Mouse (Mus musculus) frontal cortex, adult 2 months (tissue): ENCODE measurements at regions not wholly inside any gene's neighbourhood (a gene's known extent, or its start where the extent isn't known, plus 50 kb on each side); places are given as distances from the start of the nearest gene placed in this dataset.
"Not testable (repeated sequence)": the region's sequence is repeated elsewhere in the genome, so short reads cannot be mapped to it uniquely, and the experiment has no call there.

Experiments used
- DNase-seq, 2 experiments: peaks; one replicate each; pipeline ENCODE4 v3.0.0; 2022; ENCODE audit warnings: low spot score in 1 of 2; ENCODE audit errors: extremely low spot score in 1 of 2

GRCm38 (mm10) chr5:102123285-102123684 is 53.6 kb upstream of the Wdfy3 start:
- peak; percentile 48 to 70 for DNase-seq

- DNase-seq = peak in 1 of 2 experiments; percentile 69
Measured at GRCm38 (mm10) chr5:102126737-102127136, 57.0 kb upstream of the Wdfy3 start.

- DNase-seq = no peak
Measured at GRCm38 (mm10) chr5:102147991-102148390, 78.3 kb upstream of the Wdfy3 start.

DNA sequence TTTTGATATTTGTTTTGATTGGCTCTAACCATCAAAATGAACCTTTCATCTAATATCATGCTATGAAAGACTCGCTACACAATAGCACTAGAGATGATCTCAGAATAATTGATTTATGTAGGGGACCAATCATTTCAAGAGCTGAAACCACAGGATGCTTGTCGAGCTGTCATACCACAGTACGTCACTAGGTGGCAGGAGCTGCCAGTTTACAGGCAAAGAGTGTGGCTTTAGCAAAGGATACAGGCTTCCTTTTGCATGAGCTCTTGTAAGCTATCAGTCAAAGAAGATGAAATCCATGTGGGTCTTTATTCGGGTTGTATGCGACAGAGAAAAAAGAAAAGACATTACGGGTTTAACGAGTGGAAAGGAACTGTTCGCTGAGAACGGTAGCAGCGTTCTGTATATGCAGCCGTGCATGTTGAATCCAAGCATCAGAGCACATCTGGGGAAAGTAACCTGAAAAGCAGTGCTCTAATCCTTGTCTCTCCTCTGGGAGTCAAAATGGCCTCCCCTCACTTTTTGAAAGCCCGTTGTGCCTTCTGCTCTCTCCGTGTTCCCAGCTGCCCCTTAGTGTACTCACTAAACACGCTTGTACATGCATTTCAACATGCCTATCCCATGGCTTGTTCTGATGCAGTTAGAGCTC is 79.9 kb upstream of the Wdfy3 start:
- DNase-seq = peak; percentile 69 to 96

DNA sequence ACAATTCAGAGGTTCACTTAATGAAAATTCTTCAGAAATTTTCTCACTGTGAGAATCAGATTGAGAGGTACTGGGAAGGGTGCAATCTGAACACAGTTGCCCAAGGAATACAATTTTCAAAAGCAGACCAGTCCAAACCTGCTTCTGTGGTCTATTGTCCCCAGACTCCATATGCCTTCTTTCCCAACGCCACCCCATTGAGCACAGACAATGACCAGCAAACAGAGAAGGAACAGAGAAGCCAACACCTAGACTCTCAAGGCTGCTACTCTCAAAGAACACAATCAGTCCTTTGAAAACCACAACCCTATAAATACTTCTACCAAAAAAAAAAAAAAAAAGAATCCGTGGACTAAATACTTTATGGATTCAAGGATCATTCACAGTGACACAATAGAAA is 89.9 kb upstream of the Wdfy3 start:
- DNase-seq = no peak

GRCm38 (mm10) chr5:102167981-102168380 is 98.3 kb upstream of the Wdfy3 start:
- no peak for DNase-seq

DNA sequence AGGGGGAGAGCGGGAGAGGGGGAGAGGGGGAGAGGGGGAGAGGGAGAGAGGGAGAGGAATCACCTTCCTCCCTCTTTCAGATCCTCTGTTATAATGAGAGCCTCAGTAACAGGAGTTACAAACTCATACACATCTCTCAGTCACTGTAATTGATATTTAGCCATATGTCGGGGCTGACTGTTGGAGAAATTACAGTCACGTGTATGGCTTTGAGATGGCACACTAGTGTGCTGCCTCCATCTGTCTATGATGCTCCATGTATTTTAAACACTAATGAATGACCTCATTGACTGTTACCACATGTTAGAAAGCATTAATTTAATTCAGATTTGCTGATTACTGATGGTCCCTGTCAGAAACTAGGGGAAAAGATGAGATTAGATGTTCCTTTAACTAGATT is 102.1 kb upstream of the Wdfy3 start:
- no peak for DNase-seq

DNA sequence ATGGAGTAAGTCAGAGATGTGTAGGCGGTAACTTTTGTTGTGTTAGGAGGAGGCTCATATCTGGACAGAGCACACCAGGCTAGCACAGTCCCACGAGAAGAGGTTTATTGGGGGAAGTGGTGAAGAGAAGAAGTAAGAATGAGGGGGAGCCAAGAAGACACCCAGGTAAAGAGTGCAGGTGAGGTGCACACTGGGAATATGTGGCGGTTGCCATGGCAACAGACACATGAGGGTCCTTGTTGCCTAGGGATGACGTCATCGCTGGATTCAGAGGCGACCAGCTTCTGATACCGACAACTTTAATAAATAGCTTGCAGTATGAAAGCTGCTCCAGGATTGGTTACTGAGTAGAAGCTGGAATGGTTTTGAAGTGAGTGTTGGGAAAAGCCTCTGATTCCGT is 110.5 kb upstream of the Wdfy3 start:
- DNase-seq = peak in 1 of 2 experiments; percentile 4

- DNase-seq = not testable (repeated sequence)
Measured at GRCm38 (mm10) chr5:102188951-102189350, 119.2 kb upstream of the Wdfy3 start.

DNA sequence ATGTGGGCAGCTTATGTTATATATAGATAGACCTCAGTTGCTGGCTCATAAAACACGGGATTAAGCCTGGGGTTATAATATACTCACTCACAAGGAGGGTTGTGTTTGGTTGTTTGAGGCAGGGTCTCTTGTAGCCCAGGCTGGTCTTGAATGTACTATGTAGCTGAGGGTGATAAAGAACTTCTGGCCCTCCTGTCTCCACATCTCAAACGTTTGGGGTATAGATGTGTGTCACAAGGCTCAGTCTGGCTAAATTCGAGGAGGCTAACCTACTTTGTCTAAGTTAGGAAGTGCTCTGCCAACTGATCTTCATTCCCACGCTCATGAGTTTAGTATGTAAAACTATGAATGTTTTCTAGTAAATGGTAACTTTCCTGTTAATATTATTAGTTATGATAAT is 136.7 kb upstream of the Wdfy3 start:
- no peak for DNase-seq

- peak; percentile 41 to 93 for DNase-seq
Measured at GRCm38 (mm10) chr5:102206953-102207352, 137.2 kb upstream of the Wdfy3 start.

GRCm38 (mm10) chr5:102213145-102213544 is 143.4 kb upstream of the Wdfy3 start:
- peak in 1 of 2 experiments; percentile 59 for DNase-seq

GRCm38 (mm10) chr5:102227131-102227530 is 157.4 kb upstream of the Wdfy3 start:
- DNase-seq = no peak

DNA sequence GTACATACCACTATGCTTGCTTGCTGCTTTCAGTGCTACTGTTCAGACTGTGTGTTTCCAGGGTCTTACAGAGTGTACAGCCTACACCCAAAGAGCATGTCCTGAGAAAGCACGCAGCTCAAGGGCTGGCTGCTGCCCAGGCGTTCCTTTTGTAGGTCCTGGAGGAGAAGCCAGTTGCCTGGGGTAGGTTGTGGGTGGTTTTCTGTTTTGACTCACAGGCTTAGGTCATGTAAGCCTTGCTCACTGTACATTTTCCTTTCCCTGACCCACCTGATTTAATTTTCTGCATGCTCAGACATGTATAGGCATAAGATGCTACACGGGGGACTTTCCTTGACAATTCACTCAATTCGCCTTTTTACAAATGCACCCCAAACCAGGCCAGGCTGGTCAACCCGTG is 172.9 kb upstream of the Wdfy3 start:
- no peak for DNase-seq

GRCm38 (mm10) chr5:102244706-102245105 is 175.0 kb upstream of the Wdfy3 start:
- DNase-seq = peak in 1 of 2 experiments; percentile 8

DNA sequence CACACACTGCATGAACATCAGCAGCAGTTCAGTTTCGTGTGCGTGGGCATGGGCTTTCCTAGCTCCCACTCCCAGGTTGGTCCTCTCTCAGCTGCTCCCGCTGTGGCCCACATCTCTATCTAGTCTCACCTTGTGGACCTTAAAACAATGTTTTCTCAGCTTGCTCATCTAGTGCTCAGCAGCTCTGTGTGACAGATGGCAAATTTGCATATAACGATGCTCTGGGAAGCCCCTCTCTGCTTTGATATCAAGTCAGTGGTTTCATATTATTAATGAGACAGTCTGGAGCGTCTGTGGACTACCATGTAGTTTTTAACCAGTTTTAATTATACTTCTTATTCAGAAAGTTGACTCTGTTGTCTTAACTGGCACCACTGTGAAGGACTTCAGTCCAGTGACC is 179.0 kb upstream of the Wdfy3 start:
- DNase-seq = no peak

- no peak for DNase-seq
Measured at GRCm38 (mm10) chr5:102251076-102251475, 181.4 kb upstream of the Wdfy3 start.

GRCm38 (mm10) chr5:102253786-102254185 is 184.1 kb upstream of the Wdfy3 start:
- DNase-seq = no peak

GRCm38 (mm10) chr5:102257104-102257503 is 187.4 kb upstream of the Wdfy3 start:
- DNase-seq = no peak

GRCm38 (mm10) chr5:102261621-102262020 is 191.9 kb upstream of the Wdfy3 start:
- DNase-seq = no peak

GRCm38 (mm10) chr5:102266451-102266850 is 196.7 kb upstream of the Wdfy3 start:
- DNase-seq = no peak

DNA sequence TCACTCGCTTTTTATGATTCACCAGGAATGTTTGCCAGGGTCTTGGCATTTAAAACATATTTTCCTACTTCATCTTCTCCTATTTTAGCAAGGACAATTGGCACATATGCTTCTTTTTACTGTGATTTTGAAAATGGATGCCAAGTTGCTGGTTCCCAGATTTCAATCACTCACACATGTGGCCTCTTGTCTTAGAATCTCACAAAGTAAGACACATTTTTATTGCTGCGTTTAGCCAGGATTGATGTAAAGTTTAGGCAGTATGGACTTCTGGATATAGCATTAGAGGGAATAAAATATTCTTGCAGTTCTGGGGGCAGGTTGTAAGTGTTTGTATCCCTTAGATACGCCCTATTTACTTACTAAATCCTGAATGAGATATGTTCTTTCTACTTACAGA is 197.4 kb upstream of the Wdfy3 start:
- DNase-seq = no peak

- DNase-seq = no peak
Measured at GRCm38 (mm10) chr5:102269204-102269603, 199.5 kb upstream of the Wdfy3 start.
